Mouse (Mus musculus) kidney, embryonic 14.5 days (tissue): Measurements from ENCODE around the gene Fhit. TPM values are rescaled to one million over a fixed set of nuclear protein-coding genes. Genes with fewer than 3 reads are reported as not detected.
"Not testable (repeated sequence)": the region's sequence is repeated elsewhere in the genome, so short reads cannot be mapped to it uniquely, and the experiment has no call there.

Experiments used
- ATAC-seq: fragments of 200-750 bp; cut with Nextera tagmentation; 2 replicates; pipeline ENCODE4 v1.8.0; 2017; ENCODE audit warnings: moderate number of reproducible peaks, mild to moderate bottlenecking, moderate TSS enrichment, moderate library complexity; ENCODE audit not compliant: low FRiP score, low TSS enrichment
- H3K27ac ChIP-seq: fragments of 300-500 bp; sonication (generic); 2 replicates; pipeline ENCODE4 v1.5.1; 2014; ENCODE audit warnings: low read depth, mild to moderate bottlenecking, low read length, moderate library complexity, mixed read lengths
- H3K27me3 ChIP-seq: fragments of 300-500 bp; sonication (generic); 2 replicates; pipeline ENCODE4 v1.6.1; 2014; ENCODE audit warnings: mild to moderate bottlenecking, low read length; ENCODE audit not compliant: control insufficient read depth, insufficient read depth
- H3K36me3 ChIP-seq: fragments of 300-500 bp; sonication (generic); 2 replicates; pipeline ENCODE4 v1.6.1; 2014; ENCODE audit warnings: low read length, mixed read lengths; ENCODE audit not compliant: control insufficient read depth, insufficient read depth
- H3K4me1 ChIP-seq: fragments of 300-500 bp; sonication (generic); 2 replicates; pipeline ENCODE4 v1.6.1; 2014; ENCODE audit warnings: low read length, mixed read lengths; ENCODE audit not compliant: control insufficient read depth, insufficient read depth
- H3K4me2 ChIP-seq: fragments of 300-500 bp; sonication (generic); replicated peaks from 2 replicates; pipeline ENCODE4 v1.6.1; 2014; ENCODE audit warnings: low read depth, mild to moderate bottlenecking, low read length
- H3K4me3 ChIP-seq: fragments of 300-500 bp; sonication (generic); 2 replicates; pipeline ENCODE4 v1.5.1; 2014; ENCODE audit warnings: mild to moderate bottlenecking, low read length
- H3K9ac ChIP-seq: fragments of 300-500 bp; sonication (generic); 2 replicates; pipeline ENCODE4 v1.6.1; 2014; ENCODE audit warnings: low read depth, mild to moderate bottlenecking, low read length, moderate library complexity
- H3K9me3 ChIP-seq: fragments of 300-500 bp; sonication (generic); 2 replicates; pipeline ENCODE4 v1.6.1; 2016; ENCODE audit warnings: low read length; ENCODE audit not compliant: control insufficient read depth
- WGBS: fragments of 180-500 bp; shearing (Covaris S2); extraction: QIAGEN DNeasy Blood & Tissue Kit; methylation state at CpG from one replicate; pipeline ENCODE4 v1.1.7; 2014; 5-methylcytosine and 5-hydroxymethylcytosine counted together
- polyA plus RNA-seq: library from polyadenylated mRNA; unstranded; fragments of >200 nt; fragmentation: Nextera tagmentation; extraction: Ambion mirVana; gene quantifications from 2 replicates; pipeline ENCODE4 v1.2.1, GENCODE M21; 2014

Fhit gene
- polyA plus RNA-seq, 1 experiment from 2014 or later: 7.0 TPM

- H3K9me3 ChIP-seq: no peaks in the 10 kb centered on the region
- H3K27me3 ChIP-seq: no peaks in the 10 kb centered on the region
- ATAC-seq: no peak
- no peak overlapping the region for H3K4me3 ChIP-seq
- H3K27ac ChIP-seq: no peak overlapping the region
- WGBS: 80% methylated on average over 2 of the region's 2 CpGs
- no peaks in the 10 kb centered on the region for H3K4me1 ChIP-seq
- no peak overlapping the region for H3K9ac ChIP-seq
- H3K4me2 ChIP-seq: no peak overlapping the region
- H3K36me3 ChIP-seq: no peaks in the 10 kb centered on the region
Observed at GRCm38 (mm10) chr14:9960396-9960795, 1201.4 kb downstream of the Fhit start.

GRCm38 (mm10) chr14:9899494-9899893 lies 1262.3 kb downstream of the Fhit start:
- 74% methylated on average over 2 of the region's 2 CpGs for whole genome bisulfite sequencing
- H3K27ac ChIP-seq: no peak overlapping the region
- no peaks in the 10 kb centered on the region for H3K9me3 ChIP-seq
- no peak for ATAC-seq
- H3K4me3 ChIP-seq: no peak overlapping the region
- no peak overlapping the region for H3K9ac ChIP-seq
- H3K36me3 ChIP-seq: no peaks in the 10 kb centered on the region
- H3K4me2 ChIP-seq: no peak overlapping the region
- no peaks in the 10 kb centered on the region for H3K4me1 ChIP-seq
- no peaks in the 10 kb centered on the region for H3K27me3 ChIP-seq

GRCm38 (mm10) chr14:9896556-9896955 lies 1265.3 kb downstream of the Fhit start:
- no peaks in the 10 kb centered on the region for H3K27me3 ChIP-seq
- H3K36me3 ChIP-seq: no peaks in the 10 kb centered on the region
- no peak overlapping the region for H3K9ac ChIP-seq
- WGBS: 90% methylated on average over 1 of the region's 1 CpGs
- no peaks in the 10 kb centered on the region for H3K4me1 ChIP-seq
- H3K4me2 ChIP-seq: no peak overlapping the region
- no peak overlapping the region for H3K4me3 ChIP-seq
- H3K27ac ChIP-seq: no peak overlapping the region
- no peaks in the 10 kb centered on the region for H3K9me3 ChIP-seq
- no peak for ATAC-seq

- Histone ChIP-seq H3K4me1 (no peaks in the 10 kb centered on the region), H3K9me3 (no peaks in the 10 kb centered on the region), H3K9ac (no peak overlapping the region), H3K27ac (no peak overlapping the region), H3K36me3 (no peaks in the 10 kb centered on the region), H3K4me3 (no peak overlapping the region), H3K4me2 (no peak overlapping the region), H3K27me3 (no peaks in the 10 kb centered on the region)
- no peak for ATAC-seq
- 79% methylated on average over 2 of the region's 2 CpGs for WGBS
Observed at GRCm38 (mm10) chr14:9852041-9852440, 1309.8 kb downstream of the Fhit start.

- Histone ChIP-seq H3K4me1 (no peaks in the 10 kb centered on the region), H3K36me3 (no peaks in the 10 kb centered on the region), H3K4me2 (no peak overlapping the region), H3K4me3 (no peak overlapping the region), H3K27ac (no peak overlapping the region), H3K9me3 (no peaks in the 10 kb centered on the region), H3K9ac (no peak overlapping the region), H3K27me3 (no peaks in the 10 kb centered on the region)
- ATAC-seq: no peak
Observed at GRCm38 (mm10) chr14:9832290-9832689, 1329.5 kb downstream of the Fhit start.

GRCm38 (mm10) chr14:9828699-9829240 lies 1333.1 kb downstream of the Fhit start:
- ATAC-seq: not testable (repeated sequence)

GRCm38 (mm10) chr14:9815963-9816362 lies 1345.9 kb downstream of the Fhit start:
- no peaks in the 10 kb centered on the region for H3K36me3 ChIP-seq
- no peaks in the 10 kb centered on the region for H3K9me3 ChIP-seq
- no peak overlapping the region for H3K4me2 ChIP-seq
- H3K4me1 ChIP-seq: no peaks in the 10 kb centered on the region
- no peaks in the 10 kb centered on the region for H3K27me3 ChIP-seq
- no peak for ATAC-seq
- 75% methylated on average over 4 of the region's 4 CpGs for WGBS
- no peak overlapping the region for H3K4me3 ChIP-seq
- H3K9ac ChIP-seq: no peak overlapping the region
- H3K27ac ChIP-seq: no peak overlapping the region

More at GRCm38 (mm10) chr14:9828699-9829240, 1333.1 kb downstream of the Fhit start:
- H3K9ac ChIP-seq, H3K36me3 ChIP-seq, H3K4me3 ChIP-seq, H3K9me3 ChIP-seq, H3K27me3 ChIP-seq, H3K4me1 ChIP-seq, H3K4me2 ChIP-seq, H3K27ac ChIP-seq: not testable (repeated sequence)
- WGBS: 87% methylated on average over 8 of the region's 8 CpGs

GRCm38 (mm10) chr14:9811847-9812321 lies 1350.0 kb downstream of the Fhit start:
- Histone ChIP-seq H3K4me3 (no peak overlapping the region), H3K27me3 (no peaks in the 10 kb centered on the region), H3K9me3 (no peaks in the 10 kb centered on the region), H3K36me3 (no peaks in the 10 kb centered on the region), H3K4me1 (no peaks in the 10 kb centered on the region), H3K9ac (no peak overlapping the region), H3K27ac (no peak overlapping the region), H3K4me2 (no peak overlapping the region)
- no peak for ATAC-seq
- WGBS: 36% methylated on average over 9 of the region's 9 CpGs

- Histone ChIP-seq H3K9me3 (no peaks in the 10 kb centered on the region), H3K4me1 (no peaks in the 10 kb centered on the region), H3K27me3 (no peaks in the 10 kb centered on the region), H3K4me2 (no peak overlapping the region), H3K36me3 (no peaks in the 10 kb centered on the region), H3K9ac (no peak overlapping the region), H3K27ac (no peak overlapping the region), H3K4me3 (no peak overlapping the region)
- no peak; the same call in 1 of the 2 replicates for ATAC-seq
- 46% methylated on average over 7 of the region's 7 CpGs for WGBS
Observed at GRCm38 (mm10) chr14:9811177-9811846, 1350.5 kb downstream of the Fhit start.
